Mouse (Mus musculus) liver, embryonic 12.5 days (tissue): Measurements from ENCODE around the gene Carmil3. TPM values are rescaled to one million over a fixed set of nuclear protein-coding genes. Genes with fewer than 3 reads are reported as not detected.
A peak's percentile ranks its signal among the peaks of the same experiment; 100 is the strongest.

Experiments used
- ATAC-seq: fragments of 200-750 bp; cut with Nextera tagmentation; 2 replicates; pipeline ENCODE4 v1.8.0; 2017; ENCODE audit warnings: moderate number of reproducible peaks, mild to moderate bottlenecking, moderate library complexity
- H3K27ac ChIP-seq: fragments of 300-500 bp; sonication (generic); 2 replicates; pipeline ENCODE4 v1.5.1; 2016; ENCODE audit warnings: mild to moderate bottlenecking
- H3K27me3 ChIP-seq: fragments of 300-500 bp; sonication (generic); replicated peaks from 2 replicates; pipeline ENCODE4 v1.6.1; 2016; ENCODE audit warnings: mild to moderate bottlenecking, moderate library complexity
- H3K36me3 ChIP-seq: fragments of 300-500 bp; sonication (generic); 2 replicates; pipeline ENCODE4 v1.6.1; 2016; ENCODE audit warnings: mild to moderate bottlenecking, moderate library complexity
- H3K4me1 ChIP-seq: fragments of 300-500 bp; sonication (generic); 2 replicates; pipeline ENCODE4 v1.6.1; 2016
- H3K4me2 ChIP-seq: fragments of 300-500 bp; sonication (generic); 2 replicates; pipeline ENCODE4 v1.6.1; 2016; ENCODE audit warnings: mild to moderate bottlenecking, moderate library complexity
- H3K4me3 ChIP-seq: fragments of 300-500 bp; sonication (generic); 2 replicates; pipeline ENCODE4 v1.5.1; 2016; ENCODE audit warnings: mild to moderate bottlenecking, moderate library complexity
- H3K9ac ChIP-seq: fragments of 300-500 bp; sonication (generic); 2 replicates; pipeline ENCODE4 v1.6.1; 2016; ENCODE audit warnings: mild to moderate bottlenecking, moderate library complexity
- H3K9me3 ChIP-seq: fragments of 300-500 bp; sonication (generic); replicated peaks from 2 replicates; pipeline ENCODE4 v1.6.1; 2016; ENCODE audit warnings: mild to moderate bottlenecking, moderate library complexity
- WGBS: fragments of 180-500 bp; shearing (Covaris S2); methylation state at CpG from one replicate; pipeline ENCODE4 v1.1.7; 2016; ENCODE audit not compliant: insufficient replicate concordance; 5-methylcytosine and 5-hydroxymethylcytosine counted together
- polyA plus RNA-seq: library from polyadenylated mRNA; unstranded; fragments of >200 nt; fragmentation: Nextera tagmentation; extraction: Ambion mirVana; gene quantifications from 2 replicates; pipeline ENCODE4 v1.2.1, GENCODE M21; 2016

The Carmil3 gene
- 0.91 and 1.8 TPM in 2 replicates for polyA plus RNA-seq

DNA sequence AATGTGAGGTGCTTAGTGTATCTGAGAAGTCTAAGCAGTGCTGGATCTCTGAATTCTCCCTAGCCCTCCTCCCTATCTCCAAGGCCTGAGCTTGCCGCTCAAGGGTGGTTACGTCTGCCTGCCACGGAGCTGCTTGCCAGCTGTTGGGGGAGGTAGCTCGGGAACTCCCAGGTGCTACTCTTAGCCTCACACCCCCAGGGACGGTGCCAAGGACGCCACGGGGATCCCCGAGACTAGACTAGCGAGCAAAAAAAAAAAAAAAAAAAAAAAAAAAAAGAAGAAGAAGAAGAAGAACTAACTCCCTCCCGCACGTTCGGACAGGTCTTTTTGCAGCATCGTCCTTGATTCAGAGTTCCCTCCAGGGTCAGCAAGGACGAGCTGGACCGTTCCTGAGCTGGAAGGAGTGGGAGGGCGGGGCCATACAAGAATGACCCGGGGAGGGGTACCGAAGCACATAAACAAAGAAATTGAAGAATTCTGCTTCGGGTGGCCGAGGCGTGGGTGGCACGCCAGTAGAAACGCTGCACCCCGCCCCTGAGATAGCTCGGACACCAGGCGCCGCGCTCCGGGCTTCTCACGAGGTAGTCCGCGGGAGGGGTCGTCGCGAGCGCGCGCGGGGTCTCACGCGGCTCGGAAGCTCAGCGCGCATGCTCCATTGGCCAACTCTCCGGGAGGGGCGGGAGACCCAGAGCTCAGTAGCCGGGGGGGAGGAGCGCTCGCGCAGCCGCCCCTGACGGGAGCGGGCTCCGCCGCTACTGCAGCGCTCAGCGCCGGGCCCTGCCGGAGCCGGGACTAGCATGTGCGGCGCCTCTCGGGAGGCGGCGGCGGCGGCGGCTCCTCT, at the start of gene Carmil3:
Carmil3 (plus strand) TSS at position 291 of the 841 bp plus-strand sequence.
- Histone ChIP-seq H3K4me3 (peak within 1 kb of the TSS; percentile 73), H3K27ac (peak within 1 kb of the TSS; percentile 77), H3K36me3 (peaks cover 33% of the 10 kb centered on the region), H3K4me2 (peak within 1 kb of the TSS; percentile 100), H3K9ac (peak within 1 kb of the TSS; percentile 74), H3K4me1 (peaks cover 29% of the 10 kb centered on the region), H3K9me3 (no peaks in the 10 kb centered on the region), H3K27me3 (peaks cover 29% of the 10 kb centered on the region)
- ATAC-seq, result peak; percentile 62
- WGBS, result under 1% methylated on average over 67 of the region's 68 CpGs

DNA sequence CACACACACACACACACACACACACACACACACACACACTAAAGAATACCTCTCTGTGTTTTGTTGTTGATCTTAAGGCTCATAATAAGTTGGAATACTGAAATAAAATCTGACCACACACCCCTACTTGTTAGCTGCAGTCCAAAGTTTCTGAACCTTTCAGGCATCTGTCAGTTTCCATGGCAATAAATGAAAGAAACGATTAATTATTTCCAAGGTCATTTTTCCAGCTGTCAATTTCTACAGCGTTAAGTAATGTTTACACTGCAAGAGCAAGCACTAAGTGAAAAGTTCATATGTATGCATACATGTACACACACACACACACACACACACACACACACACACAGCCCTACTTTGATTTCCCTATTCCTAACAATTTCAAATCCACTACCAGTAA, 32.8 kb upstream of the Carmil3 start:
- Histone ChIP-seq H3K27me3 (peaks cover 20% of the 10 kb centered on the region; the same call in 1 of the 2 replicates), H3K9me3 (0 out of 2 replicates have a peak, but pooled peaks cover 10% of the 10 kb centered on the region), H3K9ac (no peak overlapping the region), H3K4me1 (no peaks in the 10 kb centered on the region), H3K4me2 (no peak overlapping the region), H3K4me3 (no peak overlapping the region), H3K36me3 (no peaks in the 10 kb centered on the region), H3K27ac (no peak overlapping the region)
- no peak for ATAC-seq
- 80% methylated on average over 2 of the region's 2 CpGs for WGBS

DNA sequence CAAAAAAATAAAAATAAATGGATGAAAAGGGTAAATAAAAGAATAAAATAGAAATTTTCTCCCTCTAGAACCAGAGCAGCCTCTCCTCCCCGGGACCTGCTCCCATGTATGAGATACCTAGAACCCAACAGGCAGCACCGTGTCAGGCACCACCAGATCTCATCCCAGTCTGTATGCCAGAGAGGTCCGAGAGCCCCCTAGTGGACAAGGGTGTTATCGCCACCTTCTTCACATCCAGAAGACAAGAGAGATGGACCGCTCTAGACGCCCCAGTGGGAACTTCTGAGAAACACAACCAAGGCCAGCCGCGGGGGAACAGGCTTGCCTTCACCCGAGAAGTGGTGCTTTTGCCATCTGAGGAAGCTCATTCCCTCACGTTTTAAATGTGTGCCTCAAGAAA, 32.2 kb upstream of the Carmil3 start:
- peak; percentile 46; the same call in 1 of the 2 replicates for ATAC-seq
- Histone ChIP-seq H3K4me1 (no peaks in the 10 kb centered on the region), H3K4me3 (no peak overlapping the region), H3K36me3 (no peaks in the 10 kb centered on the region), H3K4me2 (no peak overlapping the region), H3K9ac (no peak overlapping the region), H3K27ac (no peak overlapping the region), H3K9me3 (0 out of 2 replicates have a peak, but pooled peaks cover 10% of the 10 kb centered on the region), H3K27me3 (peaks cover 20% of the 10 kb centered on the region; the same call in 1 of the 2 replicates)
- WGBS, result 10% methylated on average over 10 of the region's 10 CpGs

DNA sequence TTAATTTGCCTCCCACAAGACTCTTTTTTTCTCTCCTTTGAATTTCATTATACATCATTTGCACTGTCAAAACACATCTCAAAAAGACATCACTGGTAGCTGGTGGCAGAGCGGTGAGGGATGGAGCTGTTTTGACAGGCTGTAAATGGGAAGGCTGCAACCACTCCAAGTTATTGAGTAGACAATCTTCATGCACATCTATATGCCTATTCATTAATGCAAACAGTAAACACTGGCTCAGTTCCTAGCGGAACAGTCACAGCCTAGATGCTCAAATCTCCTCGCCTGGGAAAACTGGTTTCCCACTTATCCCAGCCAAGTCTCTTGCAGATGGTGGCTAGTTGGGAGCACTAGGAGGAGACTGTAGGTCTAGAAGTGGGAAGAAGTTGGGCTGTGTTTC, 31.7 kb upstream of the Carmil3 start:
- no peak overlapping the region for H3K27ac ChIP-seq
- 75% methylated on average over 3 of the region's 3 CpGs for WGBS
- ATAC-seq, result no peak
- H3K36me3 ChIP-seq, result no peaks in the 10 kb centered on the region
- no peaks in the 10 kb centered on the region for H3K4me1 ChIP-seq
- H3K9me3 ChIP-seq, result 0 out of 2 replicates have a peak, but pooled peaks cover 5% of the 10 kb centered on the region
- peaks cover 20% of the 10 kb centered on the region; the same call in 1 of the 2 replicates for H3K27me3 ChIP-seq
- no peak overlapping the region for H3K9ac ChIP-seq
- no peak overlapping the region for H3K4me2 ChIP-seq
- H3K4me3 ChIP-seq, result no peak overlapping the region

DNA sequence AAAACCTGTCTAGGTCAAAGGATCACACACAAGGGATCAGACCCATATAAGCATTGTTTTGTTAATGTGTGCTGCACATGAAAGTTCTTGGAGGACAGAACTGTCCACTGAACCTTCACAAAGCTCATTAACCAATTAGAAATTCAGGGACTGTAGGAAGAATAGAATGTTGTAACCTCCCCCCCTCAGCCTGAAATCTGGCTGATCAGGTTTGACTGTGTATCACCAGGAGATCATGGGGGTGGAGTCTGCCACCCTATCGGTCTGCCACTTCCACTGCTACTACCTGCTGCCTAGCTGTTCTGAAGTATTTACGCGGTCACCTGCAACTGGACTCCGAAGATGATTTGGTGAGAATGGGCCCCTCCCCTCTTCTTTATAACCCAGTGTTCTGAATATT, 30.7 kb upstream of the Carmil3 start:
- Histone ChIP-seq H3K9ac (no peak overlapping the region), H3K9me3 (0 out of 2 replicates have a peak, but pooled peaks cover 4% of the 10 kb centered on the region), H3K4me3 (no peak overlapping the region), H3K4me2 (no peak overlapping the region), H3K36me3 (no peaks in the 10 kb centered on the region), H3K4me1 (no peaks in the 10 kb centered on the region), H3K27me3 (peaks cover 20% of the 10 kb centered on the region; the same call in 1 of the 2 replicates), H3K27ac (no peak overlapping the region)
- ATAC-seq, result no peak
- WGBS, result 53% methylated on average over 4 of the region's 4 CpGs

DNA sequence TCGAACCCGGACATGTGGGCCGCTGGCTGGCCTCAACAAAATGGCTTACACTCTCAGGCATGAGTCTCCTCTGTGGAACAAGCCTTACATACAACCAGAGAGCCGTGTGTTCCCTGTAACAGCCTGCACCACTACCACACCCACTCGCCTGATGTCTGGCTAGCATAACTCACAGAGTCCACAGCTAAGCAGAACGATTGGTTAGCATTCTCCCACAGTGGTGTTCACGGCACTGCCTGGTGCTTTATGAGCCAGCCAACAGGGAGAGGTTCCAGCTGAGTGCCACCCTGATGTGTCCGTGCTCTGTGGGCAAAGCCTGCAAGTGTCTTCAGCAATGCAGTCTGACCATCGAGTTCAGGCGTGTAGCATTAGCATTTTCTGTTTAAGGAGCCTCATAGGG, 30.2 kb upstream of the Carmil3 start:
- 62% methylated on average over 10 of the region's 10 CpGs for WGBS
- H3K4me3 ChIP-seq, result no peak overlapping the region
- no peaks in the 10 kb centered on the region for H3K4me1 ChIP-seq
- no peaks in the 10 kb centered on the region for H3K36me3 ChIP-seq
- no peak overlapping the region for H3K9ac ChIP-seq
- H3K27me3 ChIP-seq, result peaks cover 20% of the 10 kb centered on the region; the same call in 1 of the 2 replicates
- ATAC-seq, result no peak
- no peak overlapping the region for H3K4me2 ChIP-seq
- H3K27ac ChIP-seq, result no peak overlapping the region
- H3K9me3 ChIP-seq, result 0 out of 2 replicates have a peak, but pooled peaks cover 4% of the 10 kb centered on the region

DNA sequence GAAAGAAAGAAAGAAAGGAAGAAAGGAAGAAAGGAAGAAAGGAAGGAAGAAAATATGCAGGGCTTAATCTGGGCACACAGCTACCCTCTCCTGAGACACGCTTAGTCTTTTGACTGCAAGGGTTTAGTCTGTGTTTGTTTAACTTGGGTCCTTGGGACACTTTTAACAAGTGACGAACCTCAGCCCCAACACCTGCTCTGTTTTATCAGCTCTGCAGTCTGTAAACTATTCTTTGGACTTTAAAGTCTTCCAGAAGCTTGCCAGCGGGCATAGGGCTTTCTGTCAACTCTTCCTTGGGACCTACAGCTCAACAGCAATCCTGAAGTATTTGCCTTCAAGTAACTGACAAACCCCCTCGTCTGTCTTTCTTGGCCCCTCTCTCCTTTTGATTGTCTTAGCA, 28.7 kb upstream of the Carmil3 start:
- no peak for ATAC-seq
- H3K4me2 ChIP-seq, result no peak overlapping the region
- no peak overlapping the region for H3K4me3 ChIP-seq
- H3K36me3 ChIP-seq, result no peaks in the 10 kb centered on the region
- H3K9me3 ChIP-seq, result no peaks in the 10 kb centered on the region
- no peaks in the 10 kb centered on the region for H3K4me1 ChIP-seq
- no peak overlapping the region for H3K27ac ChIP-seq
- no peak overlapping the region for H3K9ac ChIP-seq
- H3K27me3 ChIP-seq, result peaks cover 31% of the 10 kb centered on the region
- WGBS, result 46% methylated on average over 4 of the region's 4 CpGs

DNA sequence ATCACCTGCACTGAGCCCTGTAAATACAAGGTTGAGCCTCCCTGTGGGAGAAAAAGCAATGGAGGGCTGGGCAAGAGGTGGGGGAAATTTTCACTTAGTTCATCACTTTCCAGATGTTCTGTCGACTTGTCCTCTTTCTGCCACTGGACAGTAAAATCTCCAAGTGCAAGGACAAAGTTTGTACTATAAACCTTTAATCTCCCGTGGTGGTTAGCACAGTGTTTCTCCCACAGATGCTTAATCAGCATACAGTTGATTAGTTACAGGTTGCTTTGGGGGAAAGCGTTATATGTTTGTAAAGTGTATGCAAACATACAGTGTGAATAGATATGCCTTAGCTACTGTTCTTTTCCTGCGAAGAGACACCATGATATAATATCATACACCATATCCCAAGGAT, 24.0 kb upstream of the Carmil3 start:
- no peak overlapping the region for H3K9ac ChIP-seq
- 50% methylated on average over 4 of the region's 4 CpGs for WGBS
- H3K9me3 ChIP-seq, result no peaks in the 10 kb centered on the region
- no peak overlapping the region for H3K4me3 ChIP-seq
- peaks cover 15% of the 10 kb centered on the region for H3K4me1 ChIP-seq
- peaks cover 24% of the 10 kb centered on the region for H3K27me3 ChIP-seq
- H3K27ac ChIP-seq, result no peak overlapping the region
- no peak for ATAC-seq
- no peaks in the 10 kb centered on the region for H3K36me3 ChIP-seq
- no peak overlapping the region for H3K4me2 ChIP-seq

DNA sequence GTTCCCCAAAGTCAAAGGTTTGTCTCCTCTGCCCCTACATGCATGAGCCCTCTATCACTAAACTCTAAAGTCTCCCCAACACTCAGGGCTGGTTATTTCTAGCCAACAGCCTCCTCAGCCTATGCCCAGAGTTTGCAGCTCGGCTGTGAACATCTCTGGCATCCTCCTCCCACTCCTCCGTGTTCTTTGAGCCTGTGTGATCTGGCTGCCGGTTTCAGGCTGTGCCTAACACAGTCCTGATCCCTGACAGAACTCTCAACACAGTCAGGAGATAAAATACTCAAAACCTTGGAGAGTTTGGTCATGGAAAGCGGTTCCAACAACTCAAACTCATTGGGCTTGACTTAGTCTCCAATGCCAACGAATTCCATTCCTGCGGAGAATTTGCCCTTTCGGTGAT, 23.3 kb upstream of the Carmil3 start:
- Histone ChIP-seq H3K4me2 (no peak overlapping the region), H3K36me3 (no peaks in the 10 kb centered on the region), H3K4me1 (peaks cover 15% of the 10 kb centered on the region), H3K9ac (no peak overlapping the region), H3K9me3 (no peaks in the 10 kb centered on the region), H3K4me3 (no peak overlapping the region), H3K27me3 (peaks cover 28% of the 10 kb centered on the region), H3K27ac (no peak overlapping the region)
- WGBS, result 61% methylated on average over 7 of the region's 7 CpGs
- no peak for ATAC-seq

DNA sequence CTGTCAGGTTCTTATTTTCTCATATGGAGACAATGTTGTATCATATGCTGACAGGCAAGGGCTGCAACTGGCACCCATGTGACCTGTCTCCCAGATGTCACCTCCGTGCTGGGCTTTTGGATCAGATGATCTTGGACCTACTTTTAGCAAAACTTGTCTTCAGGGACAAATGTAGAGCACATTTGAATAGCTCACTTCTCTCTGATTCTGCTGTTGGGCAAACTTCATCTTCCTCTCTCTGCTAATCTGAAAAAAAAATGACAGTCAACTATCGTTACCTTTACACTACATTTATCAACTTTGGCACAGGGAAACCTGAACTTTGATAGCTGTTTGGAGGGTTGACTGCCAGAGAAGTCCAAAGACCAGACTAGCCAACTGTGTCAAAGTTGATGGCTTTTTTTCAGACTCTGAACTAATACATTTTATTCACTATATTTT, 22.1 kb upstream of the Carmil3 start:
- no peak overlapping the region for H3K4me2 ChIP-seq
- no peaks in the 10 kb centered on the region for H3K9me3 ChIP-seq
- no peak overlapping the region for H3K9ac ChIP-seq
- no peak overlapping the region for H3K4me3 ChIP-seq
- no peak overlapping the region for H3K27ac ChIP-seq
- H3K36me3 ChIP-seq, result no peaks in the 10 kb centered on the region
- WGBS, result 41% methylated on average over 2 of the region's 2 CpGs
- H3K27me3 ChIP-seq, result peaks cover 28% of the 10 kb centered on the region
- no peak for ATAC-seq
- peaks cover 15% of the 10 kb centered on the region for H3K4me1 ChIP-seq

DNA sequence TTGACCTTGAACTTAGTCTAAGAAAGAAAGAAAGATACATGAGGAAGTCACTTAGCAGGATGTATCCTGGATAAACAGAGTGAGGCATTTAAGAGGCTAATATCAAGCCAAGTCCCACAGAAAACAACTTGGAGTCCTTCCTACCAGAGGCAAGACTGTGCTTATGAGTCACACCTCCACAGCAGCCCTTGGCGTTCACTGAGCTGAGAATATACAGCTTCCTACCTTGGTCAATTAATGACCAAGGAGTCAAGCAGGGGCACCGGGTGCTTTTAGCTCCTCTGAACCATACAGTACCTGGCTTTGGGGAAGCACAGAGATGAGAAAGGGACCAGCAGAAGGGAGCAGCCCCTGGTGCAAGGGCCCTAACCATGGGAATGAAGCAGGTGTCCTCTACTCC, 21.4 kb upstream of the Carmil3 start:
- Histone ChIP-seq H3K36me3 (no peaks in the 10 kb centered on the region), H3K9me3 (no peaks in the 10 kb centered on the region), H3K4me3 (no peak overlapping the region), H3K9ac (no peak overlapping the region), H3K4me2 (no peak overlapping the region), H3K27ac (no peak overlapping the region), H3K27me3 (peaks cover 28% of the 10 kb centered on the region), H3K4me1 (peaks cover 15% of the 10 kb centered on the region)
- 61% methylated on average over 2 of the region's 2 CpGs for WGBS
- ATAC-seq, result no peak

DNA sequence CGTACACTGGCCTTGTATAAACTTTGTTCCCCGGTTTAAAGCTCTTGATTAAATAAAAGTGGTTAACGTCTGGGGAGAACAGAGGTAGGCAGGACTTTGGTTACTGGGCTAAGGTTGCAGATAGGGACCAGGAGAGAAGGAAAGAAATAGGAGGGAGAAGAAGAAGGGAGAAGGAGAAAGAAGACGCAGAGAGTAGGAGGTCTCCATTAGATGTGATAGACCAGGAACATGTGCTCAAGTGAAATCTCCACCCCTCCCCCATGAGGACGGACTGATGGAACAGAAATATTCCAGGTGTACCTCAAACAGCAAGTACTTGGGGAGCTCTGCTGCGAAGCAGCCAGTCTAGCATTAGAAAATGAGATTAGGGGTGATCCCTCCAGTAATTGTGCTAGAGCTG, 20.6 kb upstream of the Carmil3 start:
- Histone ChIP-seq H3K4me3 (no peak overlapping the region), H3K36me3 (no peaks in the 10 kb centered on the region), H3K9me3 (no peaks in the 10 kb centered on the region), H3K27me3 (peaks cover 28% of the 10 kb centered on the region), H3K27ac (no peak overlapping the region), H3K9ac (no peak overlapping the region), H3K4me1 (peaks cover 15% of the 10 kb centered on the region), H3K4me2 (no peak overlapping the region)
- no peak for ATAC-seq
- WGBS, result 67% methylated on average over 6 of the region's 6 CpGs
